Mouse (Mus musculus): ENCODE results near the gene Fam102a. TPM values are rescaled to one million over a fixed set of nuclear protein-coding genes. Genes with fewer than 3 reads are reported as not detected.

The Fam102a gene
- polyA plus RNA-seq, 1 experiment from 2014 or later = 7.0 TPM

DNA sequence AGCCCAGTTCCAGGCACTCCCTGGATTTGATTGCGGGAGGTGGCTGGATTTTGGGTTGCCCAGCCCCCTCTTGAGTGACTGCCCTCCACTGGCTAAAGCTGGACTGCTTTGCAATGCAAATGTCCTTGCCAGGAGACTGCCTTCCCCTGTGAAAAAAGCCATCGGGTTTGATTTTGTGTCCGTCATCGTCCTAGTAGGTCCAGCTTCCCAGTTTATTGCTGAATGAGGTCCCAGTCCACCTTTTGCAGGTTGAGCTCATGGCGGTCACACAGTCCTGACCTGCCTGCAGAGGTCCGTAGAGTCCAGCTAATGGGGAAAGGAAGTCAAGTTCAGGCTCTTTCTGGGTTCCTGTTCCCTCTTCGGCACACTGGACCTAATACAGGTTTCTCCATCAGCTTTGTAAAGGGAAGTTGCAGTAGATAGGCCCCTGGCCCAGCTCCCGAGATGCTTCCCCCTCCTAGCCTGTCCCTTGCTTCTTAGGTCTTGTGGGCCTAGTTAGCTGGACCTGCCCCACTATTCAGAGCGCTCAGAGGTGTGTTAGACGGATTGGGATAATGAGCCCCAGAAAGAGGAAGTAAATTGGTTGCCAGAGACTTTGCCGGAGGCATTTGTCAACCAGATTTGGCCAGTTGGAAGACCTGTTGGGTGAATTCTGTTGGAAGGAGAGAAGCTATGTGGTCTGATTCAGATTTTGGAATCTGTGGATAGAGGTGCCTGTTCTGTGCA, 1.7 kb downstream of the Fam102a start:
- Histone ChIP-seq H3K4me1 (peaks cover 67% of the 10 kb centered on the region), H3K9me3 (replicated peaks) (no peaks in the 10 kb centered on the region), H3K4me3 (replicated peaks) (peak overlapping the region; percentile 94), H3K27ac (replicated peaks) (peak overlapping the region; percentile 97), H3K27me3 (replicated peaks) (no peaks in the 10 kb centered on the region), H3K9ac (replicated peaks) (peak overlapping the region; percentile 94), H3K36me3 (no peaks in the 10 kb centered on the region), H3K4me2 (peak overlapping the region; percentile 74)
- no peak for ATAC-seq (ENCODE audit: low FRiP score)
- under 1% methylated on average over 11 of the region's 11 CpGs for WGBS

DNA sequence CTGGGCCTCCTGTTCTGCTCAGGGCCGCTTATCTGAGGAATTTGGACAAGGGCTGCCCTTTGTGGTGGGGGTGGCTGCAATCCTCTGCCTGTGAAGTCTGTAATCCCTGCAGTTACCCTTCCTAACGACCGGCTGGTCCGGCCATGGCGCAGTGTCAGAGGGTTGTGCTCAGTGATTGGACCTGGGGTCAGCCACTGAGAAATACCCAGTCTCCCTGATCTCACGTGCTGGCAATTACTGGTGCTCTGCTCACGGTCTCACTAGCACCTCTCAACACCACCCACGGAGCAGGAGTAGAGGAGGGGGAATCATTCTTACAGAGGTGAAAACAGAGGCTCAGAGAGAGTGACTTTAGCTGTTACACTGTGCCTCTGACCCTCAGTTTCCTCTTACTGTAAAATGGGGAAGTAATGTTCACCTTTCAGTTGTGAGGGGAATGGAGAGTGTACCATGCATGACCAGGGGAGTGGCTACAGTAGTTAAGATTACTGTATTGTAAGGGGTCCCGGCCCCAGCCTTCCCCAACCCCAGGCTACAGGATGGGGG, 2.3 kb downstream of the Fam102a start:
- no peaks in the 10 kb centered on the region for H3K9me3 ChIP-seq (replicated peaks)
- H3K27me3 ChIP-seq (replicated peaks) = no peaks in the 10 kb centered on the region
- ATAC-seq (ENCODE audit: low FRiP score) = no peak
- 10% methylated on average over 9 of the region's 9 CpGs for WGBS
- peaks cover 71% of the 10 kb centered on the region for H3K4me1 ChIP-seq
- H3K36me3 ChIP-seq = no peaks in the 10 kb centered on the region
- H3K4me3 ChIP-seq (replicated peaks) = peak overlapping the region; percentile 94
- peak overlapping the region; percentile 74 for H3K4me2 ChIP-seq
- peak overlapping the region; percentile 94 for H3K9ac ChIP-seq (replicated peaks)
- H3K27ac ChIP-seq (replicated peaks) = peak overlapping the region; percentile 97

DNA sequence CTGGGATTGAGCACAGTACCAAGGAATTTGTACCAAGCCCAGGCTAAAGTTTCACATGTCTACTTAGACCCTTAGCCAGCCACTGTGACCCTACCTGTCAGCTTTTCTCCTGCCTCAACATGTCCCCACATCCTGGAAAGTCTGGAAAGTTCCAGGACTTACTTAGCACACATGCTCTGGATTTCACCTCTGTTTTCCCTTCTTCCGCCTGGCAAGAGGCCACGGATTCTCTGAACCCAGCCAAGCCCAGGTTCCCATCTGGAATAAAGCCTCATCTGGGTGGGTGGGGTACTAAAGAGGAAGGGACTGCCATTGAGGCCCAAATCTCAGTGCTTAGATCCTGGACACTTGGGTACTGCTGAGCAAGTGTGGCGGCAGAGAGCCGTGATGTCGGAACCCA, 2.8 kb downstream of the Fam102a start:
- ATAC-seq (ENCODE audit: low FRiP score) = no peak
- Histone ChIP-seq H3K4me2 (peak overlapping the region; percentile 74), H3K9me3 (replicated peaks) (no peaks in the 10 kb centered on the region), H3K4me1 (peaks cover 76% of the 10 kb centered on the region), H3K36me3 (no peaks in the 10 kb centered on the region), H3K27me3 (replicated peaks) (no peaks in the 10 kb centered on the region), H3K9ac (replicated peaks) (peak overlapping the region; percentile 94; the same call in 1 of the 2 replicates), H3K4me3 (replicated peaks) (peak overlapping the region; percentile 94), H3K27ac (replicated peaks) (no peak overlapping the region)
- 73% methylated on average over 5 of the region's 5 CpGs for WGBS

DNA sequence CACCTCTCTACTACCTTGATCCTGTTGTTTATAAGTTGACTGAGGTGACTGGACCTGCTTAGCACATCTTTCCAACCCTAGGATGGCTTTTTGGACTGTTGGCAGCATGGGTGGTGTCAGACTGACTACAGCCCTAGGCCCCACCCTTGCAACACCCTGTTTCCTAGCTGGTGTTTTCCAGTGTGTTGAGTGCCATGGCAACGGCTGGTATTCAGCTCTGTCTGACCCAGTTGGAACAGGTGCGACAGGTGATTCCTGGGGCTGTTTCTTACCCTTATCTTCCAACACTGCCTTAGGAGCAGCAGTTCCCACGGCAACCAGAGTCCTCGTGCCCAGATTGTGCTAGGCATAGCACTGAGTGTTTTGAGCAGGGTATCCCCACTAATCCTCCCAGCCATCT, 3.3 kb downstream of the Fam102a start:
- Histone ChIP-seq H3K27ac (replicated peaks) (no peak overlapping the region), H3K9me3 (replicated peaks) (no peaks in the 10 kb centered on the region), H3K27me3 (replicated peaks) (no peaks in the 10 kb centered on the region), H3K36me3 (no peaks in the 10 kb centered on the region), H3K9ac (replicated peaks) (no peak overlapping the region), H3K4me1 (peaks cover 81% of the 10 kb centered on the region), H3K4me2 (peak overlapping the region; percentile 74), H3K4me3 (replicated peaks) (0 out of 2 replicates have a peak overlapping the region, but pooled peaks have one; percentile 94)
- no peak for ATAC-seq (ENCODE audit: low FRiP score)
- WGBS = 69% methylated on average over 4 of the region's 4 CpGs

DNA sequence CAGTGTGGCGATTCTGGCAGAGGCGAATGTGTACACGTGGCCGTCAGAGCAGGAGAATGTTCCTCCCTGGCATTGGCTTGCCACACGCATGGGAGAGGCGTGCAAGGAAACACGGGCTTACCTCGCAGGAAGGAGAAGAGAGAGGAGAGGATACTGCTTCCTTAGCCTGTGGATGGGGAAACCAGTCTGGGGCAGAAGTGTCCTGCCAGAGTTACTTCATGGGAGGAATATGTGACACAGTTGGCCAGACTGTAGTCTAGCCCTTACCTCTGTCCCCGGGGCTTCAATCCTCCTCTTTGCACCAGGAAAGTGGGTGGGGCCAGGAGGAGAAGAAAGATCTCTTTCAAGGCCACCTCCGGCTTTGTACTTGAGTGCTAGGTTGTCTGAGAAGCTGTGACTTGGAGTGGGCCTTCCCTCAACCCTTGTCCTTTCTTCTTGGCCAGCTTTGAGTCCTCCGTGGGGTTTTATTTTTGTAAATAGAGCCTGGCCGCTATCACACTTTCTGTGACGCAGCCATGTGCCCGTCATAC, 4.4 kb downstream of the Fam102a start:
- no peak for ATAC-seq (ENCODE audit: low FRiP score)
- H3K9ac ChIP-seq (replicated peaks) = no peak overlapping the region
- no peak overlapping the region for H3K4me3 ChIP-seq (replicated peaks)
- 82% methylated on average over 14 of the region's 14 CpGs for WGBS
- H3K4me2 ChIP-seq = peak overlapping the region; percentile 74; the same call in 1 of the 2 replicates
- H3K27ac ChIP-seq (replicated peaks) = no peak overlapping the region
- no peaks in the 10 kb centered on the region for H3K36me3 ChIP-seq
- H3K4me1 ChIP-seq = peaks cover 73% of the 10 kb centered on the region
- H3K9me3 ChIP-seq (replicated peaks) = no peaks in the 10 kb centered on the region
- no peaks in the 10 kb centered on the region for H3K27me3 ChIP-seq (replicated peaks)

DNA sequence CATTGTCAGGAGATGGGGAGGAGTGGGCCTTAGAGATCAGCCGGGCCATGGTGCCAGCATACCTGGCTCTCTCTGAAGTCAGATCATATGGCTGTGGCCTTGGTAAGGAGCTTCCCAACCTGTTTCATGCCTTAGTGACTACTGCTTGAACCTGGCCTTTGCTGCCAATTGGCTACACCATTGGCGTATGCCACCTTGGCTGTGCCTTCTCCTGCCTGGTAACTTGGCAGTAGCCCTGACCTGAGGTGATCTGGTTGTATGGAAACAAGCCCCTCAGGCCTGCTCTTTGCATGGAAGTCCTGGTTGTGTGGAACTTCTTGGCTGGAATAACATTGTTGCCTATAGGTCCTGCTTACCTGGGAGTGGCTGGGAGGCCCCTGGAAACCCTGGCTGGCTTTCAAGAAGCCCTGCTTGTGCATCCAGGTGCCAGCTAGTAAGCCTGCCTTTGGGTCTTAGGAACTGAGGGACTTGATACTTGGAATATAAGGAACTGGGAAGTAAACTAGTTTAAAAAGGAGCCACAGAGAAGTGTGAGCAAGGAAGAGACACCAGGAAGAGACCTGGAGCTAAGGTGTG, 6.3 kb downstream of the Fam102a start:
- no peaks in the 10 kb centered on the region for H3K27me3 ChIP-seq (replicated peaks)
- H3K4me2 ChIP-seq = no peak overlapping the region
- H3K27ac ChIP-seq (replicated peaks) = no peak overlapping the region
- H3K9me3 ChIP-seq (replicated peaks) = no peaks in the 10 kb centered on the region
- no peaks in the 10 kb centered on the region for H3K36me3 ChIP-seq
- ATAC-seq (ENCODE audit: low FRiP score) = no peak
- peaks cover 66% of the 10 kb centered on the region for H3K4me1 ChIP-seq
- no peak overlapping the region for H3K4me3 ChIP-seq (replicated peaks)
- WGBS = 96% methylated on average over 2 of the region's 2 CpGs
- no peak overlapping the region for H3K9ac ChIP-seq (replicated peaks)

DNA sequence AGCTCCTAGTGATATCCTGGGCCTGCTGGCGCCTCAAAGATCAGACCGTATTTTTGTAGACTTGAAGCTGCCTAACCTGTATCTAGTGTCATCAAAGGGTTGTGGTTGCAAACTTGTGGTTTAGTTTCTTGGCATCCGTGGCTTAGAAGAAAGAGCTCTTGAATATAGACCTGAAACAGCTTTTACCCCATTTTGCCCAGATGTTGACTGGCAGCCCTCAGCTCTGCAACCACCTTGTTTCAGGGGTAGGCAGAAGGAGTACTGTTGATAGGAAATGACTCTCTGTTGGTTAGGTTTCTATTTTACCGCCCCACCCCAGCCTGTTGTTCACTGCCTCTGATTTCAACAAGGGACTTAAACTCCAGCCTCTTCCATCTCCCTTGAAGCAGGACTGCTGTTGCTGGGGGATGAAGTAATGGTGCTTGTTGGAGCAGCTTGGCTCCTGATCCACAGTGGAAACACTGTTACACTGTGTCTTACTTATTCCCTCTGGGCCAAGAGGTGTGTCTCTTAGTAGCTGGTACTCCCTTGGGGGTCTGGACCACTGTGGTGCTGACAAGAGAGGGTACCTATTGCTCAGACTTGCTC, 6.9 kb downstream of the Fam102a start:
- Histone ChIP-seq H3K27ac (replicated peaks) (no peak overlapping the region), H3K36me3 (no peaks in the 10 kb centered on the region), H3K4me3 (replicated peaks) (no peak overlapping the region), H3K9me3 (replicated peaks) (no peaks in the 10 kb centered on the region), H3K4me1 (peaks cover 60% of the 10 kb centered on the region), H3K27me3 (replicated peaks) (no peaks in the 10 kb centered on the region), H3K4me2 (no peak overlapping the region), H3K9ac (replicated peaks) (no peak overlapping the region)
- ATAC-seq (ENCODE audit: low FRiP score) = no peak
- 93% methylated on average over 4 of the region's 4 CpGs for WGBS

DNA sequence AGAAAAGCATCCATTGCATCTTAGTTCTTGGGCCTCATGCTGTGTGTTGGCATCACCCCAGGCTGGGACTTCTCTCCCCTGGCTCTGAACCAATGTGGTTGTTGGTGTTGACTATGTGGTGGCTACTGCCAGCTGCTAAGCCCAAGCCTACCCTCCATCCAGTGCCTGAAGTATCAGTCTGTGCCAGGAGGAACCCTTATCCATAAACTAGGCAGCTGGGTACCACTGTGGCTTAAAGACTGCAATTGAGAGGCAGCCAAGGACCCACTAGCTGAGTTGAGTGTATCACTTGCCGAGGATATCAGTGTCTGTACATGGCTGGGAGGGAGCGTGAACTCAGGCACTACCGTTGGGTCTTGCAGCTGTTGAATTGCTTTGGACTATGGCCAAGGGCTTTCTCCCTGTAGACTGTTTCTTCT, 7.9 kb downstream of the Fam102a start:
- no peaks in the 10 kb centered on the region for H3K9me3 ChIP-seq (replicated peaks)
- no peak overlapping the region for H3K9ac ChIP-seq (replicated peaks)
- H3K4me1 ChIP-seq = peaks cover 50% of the 10 kb centered on the region
- 74% methylated on average over 3 of the region's 3 CpGs for WGBS
- no peak overlapping the region for H3K4me2 ChIP-seq
- no peak overlapping the region for H3K4me3 ChIP-seq (replicated peaks)
- no peaks in the 10 kb centered on the region for H3K27me3 ChIP-seq (replicated peaks)
- ATAC-seq (ENCODE audit: low FRiP score) = no peak
- H3K36me3 ChIP-seq = no peaks in the 10 kb centered on the region
- no peak overlapping the region for H3K27ac ChIP-seq (replicated peaks)

DNA sequence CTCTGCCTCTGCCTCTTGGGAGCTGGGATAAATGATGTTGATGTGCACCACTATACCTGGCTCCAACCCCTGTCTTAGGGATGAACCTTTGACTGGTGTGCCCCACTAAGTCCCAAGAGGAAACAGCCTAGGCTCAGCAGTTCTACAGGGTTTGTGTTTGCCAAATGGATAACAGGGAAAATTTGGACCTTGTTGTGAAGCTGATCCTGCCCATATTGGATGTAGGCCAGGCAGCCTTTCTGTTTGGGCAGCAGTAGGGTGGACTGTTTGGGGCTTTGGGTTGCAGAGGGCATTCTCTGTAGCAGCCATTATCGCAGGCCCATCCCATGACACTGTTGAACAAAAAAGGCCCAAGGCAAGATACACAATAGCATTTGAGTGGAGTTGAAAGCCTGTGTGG, 11.8 kb downstream of the Fam102a start:
- H3K36me3 ChIP-seq = no peaks in the 10 kb centered on the region
- ATAC-seq (ENCODE audit: low FRiP score) = no peak
- H3K27ac ChIP-seq (replicated peaks) = no peak overlapping the region
- H3K27me3 ChIP-seq (replicated peaks) = no peaks in the 10 kb centered on the region
- peaks cover 21% of the 10 kb centered on the region for H3K4me1 ChIP-seq
- WGBS = 84% methylated on average over 1 of the region's 1 CpGs
- H3K4me3 ChIP-seq (replicated peaks) = no peak overlapping the region
- H3K4me2 ChIP-seq = no peak overlapping the region
- H3K9me3 ChIP-seq (replicated peaks) = no peaks in the 10 kb centered on the region
- H3K9ac ChIP-seq (replicated peaks) = no peak overlapping the region

DNA sequence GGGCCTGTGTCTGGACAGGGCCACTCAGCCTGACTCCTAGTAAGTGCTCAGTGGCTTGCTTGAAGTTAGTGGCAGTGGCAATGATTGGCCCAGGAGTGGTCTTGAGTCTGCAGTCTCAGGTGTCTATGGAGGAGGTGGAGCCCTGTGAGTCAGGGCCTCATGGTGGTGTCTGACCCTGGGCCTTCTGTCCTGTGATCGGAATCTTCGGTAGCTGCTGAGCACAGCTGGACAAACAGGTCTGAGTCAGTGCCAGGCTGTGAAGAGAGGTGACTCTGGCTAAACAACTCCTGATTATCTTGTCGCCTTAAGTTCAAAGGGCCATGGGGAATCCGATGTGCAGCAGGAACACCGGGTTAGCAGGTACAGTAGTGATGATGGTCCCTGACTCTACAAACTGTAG, 12.2 kb downstream of the Fam102a start:
- 89% methylated on average over 5 of the region's 5 CpGs for WGBS
- no peak overlapping the region for H3K9ac ChIP-seq (replicated peaks)
- H3K4me2 ChIP-seq = no peak overlapping the region
- no peak for ATAC-seq (ENCODE audit: low FRiP score)
- peaks cover 18% of the 10 kb centered on the region for H3K4me1 ChIP-seq
- H3K36me3 ChIP-seq = no peaks in the 10 kb centered on the region
- no peaks in the 10 kb centered on the region for H3K27me3 ChIP-seq (replicated peaks)
- H3K9me3 ChIP-seq (replicated peaks) = no peaks in the 10 kb centered on the region
- H3K4me3 ChIP-seq (replicated peaks) = no peak overlapping the region
- no peak overlapping the region for H3K27ac ChIP-seq (replicated peaks)

DNA sequence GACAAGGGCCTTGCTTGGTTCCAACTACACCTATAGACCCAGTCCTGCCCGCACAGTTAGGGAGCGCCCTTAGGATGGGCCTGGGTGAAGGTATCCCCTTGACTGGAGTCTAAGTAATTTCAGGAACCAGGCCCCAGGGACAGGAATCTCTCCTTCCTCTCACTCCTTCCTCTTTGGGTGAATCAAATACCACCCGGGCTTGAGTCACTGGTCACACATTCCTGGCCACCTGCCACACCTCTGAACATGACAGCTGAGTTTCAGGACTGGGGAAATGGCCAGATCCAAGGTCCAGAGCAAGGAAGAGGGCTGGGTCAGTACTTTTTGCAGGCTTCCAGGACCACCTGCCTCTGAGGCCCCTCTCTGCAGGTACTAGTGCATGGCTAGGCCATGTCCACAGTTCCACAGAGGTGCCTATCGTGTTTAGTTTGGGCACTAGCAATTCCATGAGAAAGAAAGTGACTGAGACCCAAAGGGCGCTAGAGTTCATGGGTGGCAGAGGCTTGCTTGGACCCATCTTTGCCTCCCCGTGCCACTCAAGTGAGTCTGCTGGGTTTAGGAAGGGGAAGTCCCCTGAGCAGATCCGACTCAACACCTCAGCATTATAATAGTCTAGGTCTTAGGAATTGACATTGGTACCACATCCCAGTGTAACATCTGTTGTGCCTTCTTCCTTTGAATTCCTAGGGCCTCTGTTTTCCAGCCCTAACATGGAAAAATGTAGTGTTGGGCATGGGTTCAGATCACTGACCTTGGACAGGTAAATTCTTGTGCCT, 13.0 kb downstream of the Fam102a start:
- WGBS = 95% methylated on average over 7 of the region's 7 CpGs
- Histone ChIP-seq H3K9ac (replicated peaks) (no peak overlapping the region), H3K27me3 (replicated peaks) (no peaks in the 10 kb centered on the region), H3K4me2 (no peak overlapping the region), H3K36me3 (no peaks in the 10 kb centered on the region), H3K9me3 (replicated peaks) (no peaks in the 10 kb centered on the region), H3K4me1 (peaks cover 11% of the 10 kb centered on the region), H3K4me3 (replicated peaks) (no peak overlapping the region), H3K27ac (replicated peaks) (no peak overlapping the region)
- ATAC-seq (ENCODE audit: low FRiP score) = no peak
